Mouse (Mus musculus) intestine, postnatal 0 days (tissue): Measurements from ENCODE around the gene Hist1h4h. TPM values are rescaled to one million over a fixed set of nuclear protein-coding genes. Genes with fewer than 3 reads are reported as not detected.
"Not testable (repeated sequence)": the region's sequence is repeated elsewhere in the genome, so short reads cannot be mapped to it uniquely, and the experiment has no call there.

Experiments
- ATAC-seq: fragments of 200-750 bp; cut with Nextera tagmentation; 2 replicates; pipeline ENCODE4 v1.8.0; 2017; ENCODE audit warnings: mild to moderate bottlenecking, moderate TSS enrichment, moderate library complexity
- H3K27ac ChIP-seq: fragments of 300-500 bp; sonication (generic); 2 replicates; pipeline ENCODE4 v1.5.1; 2014; ENCODE audit warnings: mild to moderate bottlenecking, low read depth, low read length, moderate library complexity
- H3K27me3 ChIP-seq: fragments of 300-500 bp; sonication (generic); replicated peaks from 2 replicates; pipeline ENCODE4 v1.6.1; 2014; ENCODE audit warnings: low read length, mixed read lengths; ENCODE audit not compliant: control insufficient read depth, insufficient read depth
- H3K36me3 ChIP-seq: fragments of 300-500 bp; sonication (generic); 2 replicates; pipeline ENCODE4 v1.6.1; 2014; ENCODE audit warnings: mild to moderate bottlenecking, moderate library complexity; ENCODE audit not compliant: control insufficient read depth, insufficient read depth
- H3K4me1 ChIP-seq: fragments of 300-500 bp; sonication (generic); replicated peaks from 2 replicates; pipeline ENCODE4 v1.6.1; 2014; ENCODE audit warnings: antibody characterized with exemption, low read length, mixed read lengths; ENCODE audit not compliant: control insufficient read depth, insufficient read depth
- H3K4me2 ChIP-seq: fragments of 300-500 bp; sonication (generic); replicated peaks from 2 replicates; pipeline ENCODE4 v1.6.1; 2014; ENCODE audit warnings: low read depth, mild to moderate bottlenecking, moderate library complexity
- H3K4me3 ChIP-seq: fragments of 300-500 bp; sonication (generic); 2 replicates; pipeline ENCODE4 v1.5.1; 2014; ENCODE audit warnings: low read depth, low read length
- H3K9ac ChIP-seq: fragments of 300-500 bp; sonication (generic); 2 replicates; pipeline ENCODE4 v1.6.1; 2014; ENCODE audit warnings: mild to moderate bottlenecking, low read depth, low read length
- H3K9me3 ChIP-seq: fragments of 300-500 bp; sonication (generic); 2 replicates; pipeline ENCODE4 v1.6.1; 2016; ENCODE audit warnings: mixed run types; ENCODE audit not compliant: control insufficient read depth
- CTCF ChIP-seq: sonication (generic); IDR thresholded peaks from 2 replicates; pipeline ENCODE4 v1.5.1; 2016; ENCODE audit warnings: low read depth, mild to moderate bottlenecking, control low read depth, antibody characterized with exemption, moderate library complexity
- WGBS: fragments of 180-500 bp; shearing (Covaris S2); extraction: QIAGEN DNeasy Blood & Tissue Kit; methylation state at CpG from one replicate; pipeline ENCODE4 v1.1.7; 2014; 5-methylcytosine and 5-hydroxymethylcytosine counted together
- polyA plus RNA-seq: library from polyadenylated mRNA; unstranded; fragments of >200 nt; fragmentation: Nextera tagmentation; extraction: Ambion mirVana; gene quantifications from 2 replicates; pipeline ENCODE4 v1.2.1, GENCODE M21; 2015

The Hist1h4h gene
- polyA plus RNA-seq, 1 experiment from 2014 or later = 6.1 TPM

DNA sequence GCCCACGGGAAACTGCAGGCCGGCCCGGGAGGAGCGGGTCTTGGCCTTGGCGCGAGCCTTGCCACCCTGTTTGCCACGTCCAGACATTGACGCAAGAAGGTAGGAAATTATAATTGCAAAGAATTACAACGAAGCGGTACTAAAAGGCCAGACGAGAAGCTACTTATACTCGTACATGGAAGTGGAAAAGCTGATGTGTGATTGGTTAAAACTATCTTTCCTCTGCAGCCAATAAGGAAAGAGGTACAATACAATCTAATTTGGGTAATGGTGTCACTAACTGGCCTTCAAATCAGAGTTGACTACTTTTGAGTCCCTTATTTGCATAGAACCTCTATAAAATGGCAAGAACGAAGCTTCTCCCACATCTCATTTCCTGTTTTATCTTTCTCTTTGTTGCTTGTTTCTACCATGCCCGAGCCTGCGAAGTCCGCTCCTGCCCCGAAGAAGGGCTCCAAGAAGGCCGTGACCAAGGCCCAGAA is 40.2 kb downstream of the Hist1h4h start, which contains the start of the genes Hist1h2ae and Hist1h2bg:
Hist1h2ae (minus strand) TSS at position 199 of the 482 bp plus-strand sequence.
Hist1h2bg (plus strand) TSS at position 375 of the 482 bp plus-strand sequence.
- Histone ChIP-seq H3K4me3 (peak within 1 kb of the TSS; percentile 35), H3K27ac (peak within 1 kb of the TSS; percentile 84), H3K36me3 (no peaks in the 10 kb centered on the region), H3K4me2 (peak within 1 kb of the TSS; percentile 69), H3K9me3 (no peaks in the 10 kb centered on the region), H3K9ac (peak within 1 kb of the TSS; percentile 41), H3K27me3 (no peaks in the 10 kb centered on the region), H3K4me1 (peaks cover 6% of the 10 kb centered on the region; the same call in 1 of the 2 replicates)
- no peak; the same call in 1 of the 2 replicates for TF ChIP-seq CTCF
- ATAC-seq = peak; percentile 84
- 0% methylated on average over 18 of the region's 18 CpGs for WGBS

DNA sequence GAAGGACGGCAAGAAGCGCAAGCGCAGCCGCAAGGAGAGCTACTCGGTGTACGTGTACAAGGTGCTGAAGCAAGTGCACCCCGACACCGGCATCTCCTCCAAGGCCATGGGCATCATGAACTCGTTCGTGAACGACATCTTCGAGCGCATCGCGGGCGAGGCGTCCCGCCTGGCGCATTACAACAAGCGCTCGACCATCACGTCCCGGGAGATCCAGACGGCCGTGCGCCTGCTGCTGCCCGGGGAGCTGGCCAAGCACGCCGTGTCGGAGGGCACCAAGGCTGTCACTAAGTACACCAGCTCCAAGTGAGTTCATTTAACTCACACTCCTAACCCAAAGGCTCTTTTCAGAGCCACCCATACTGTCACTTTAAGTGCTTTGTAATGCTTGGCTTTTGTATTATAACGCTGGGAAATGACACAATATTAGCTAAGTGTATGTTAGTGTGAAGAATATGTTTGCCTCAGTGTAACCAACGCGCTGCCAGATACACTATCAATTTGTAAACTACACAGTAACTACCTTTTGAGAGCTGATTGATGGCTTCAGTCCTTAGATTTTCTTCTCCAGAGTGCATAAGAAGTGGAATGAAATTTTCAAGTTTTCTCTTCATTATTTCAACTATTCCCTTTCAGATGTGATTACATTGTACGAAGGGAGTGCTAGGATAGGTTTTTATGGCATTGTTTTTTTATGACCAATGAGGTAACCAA is 40.8 kb downstream of the Hist1h4h start:
- H3K9me3 ChIP-seq, H3K27me3 ChIP-seq, ATAC-seq, H3K4me1 ChIP-seq, H3K36me3 ChIP-seq: not testable (repeated sequence)
- H3K9ac ChIP-seq = peak overlapping the region; percentile 41
- H3K4me2 ChIP-seq = peak overlapping the region; percentile 69
- peak overlapping the region; percentile 84 for H3K27ac ChIP-seq
- H3K4me3 ChIP-seq = peak overlapping the region; percentile 35
- 0% methylated on average over 11 of the region's 34 CpGs for WGBS

- no peak for ATAC-seq
- H3K4me2 ChIP-seq = peak overlapping the region; percentile 69
- no peaks in the 10 kb centered on the region for H3K36me3 ChIP-seq
- no peaks in the 10 kb centered on the region for H3K27me3 ChIP-seq
- 0 out of 2 replicates have a peak overlapping the region, but pooled peaks have one; percentile 65 for H3K27ac ChIP-seq
- peaks cover 9% of the 10 kb centered on the region; the same call in 1 of the 2 replicates for H3K4me1 ChIP-seq
- 25% methylated on average over 2 of the region's 2 CpGs for WGBS
- peak overlapping the region; percentile 41 for H3K9ac ChIP-seq
- H3K4me3 ChIP-seq = peak overlapping the region; percentile 35
- no peak for TF ChIP-seq CTCF
- H3K9me3 ChIP-seq = no peaks in the 10 kb centered on the region
Observed at GRCm38 (mm10) chr13:23572218-23573033, 41.6 kb downstream of the Hist1h4h start.

- WGBS = 5% methylated on average over 17 of the region's 20 CpGs
- H3K9me3 ChIP-seq, H3K27me3 ChIP-seq, H3K4me1 ChIP-seq, H3K36me3 ChIP-seq, ATAC-seq: not testable (repeated sequence)
- Histone ChIP-seq H3K27ac (peak overlapping the region; percentile 62), H3K4me2 (peak overlapping the region; percentile 69), H3K4me3 (peak overlapping the region; percentile 35), H3K9ac (peak overlapping the region; percentile 53)
Observed at GRCm38 (mm10) chr13:23573034-23573897, 42.4 kb downstream of the Hist1h4h start.

- H3K9me3 ChIP-seq, H3K36me3 ChIP-seq, H3K4me1 ChIP-seq, H3K27me3 ChIP-seq: not testable (repeated sequence)
- Histone ChIP-seq H3K4me2 (peak within 1 kb of the TSS; percentile 69), H3K9ac (peak within 1 kb of the TSS; percentile 53), H3K4me3 (peak within 1 kb of the TSS; percentile 35), H3K27ac (peak within 1 kb of the TSS; percentile 62)
- ATAC-seq = peak; percentile 87
- WGBS = under 1% methylated on average over 28 of the region's 42 CpGs
Observed at GRCm38 (mm10) chr13:23573898-23574524, 43.2 kb downstream of the Hist1h4h start, which contains the start of the genes Hist1h2bf and Hist1h2ad. TSS of gene Hist1h2bf (minus strand) at chr13:23574196. TSS of gene Hist1h2ad (plus strand) at chr13:23574381.

DNA sequence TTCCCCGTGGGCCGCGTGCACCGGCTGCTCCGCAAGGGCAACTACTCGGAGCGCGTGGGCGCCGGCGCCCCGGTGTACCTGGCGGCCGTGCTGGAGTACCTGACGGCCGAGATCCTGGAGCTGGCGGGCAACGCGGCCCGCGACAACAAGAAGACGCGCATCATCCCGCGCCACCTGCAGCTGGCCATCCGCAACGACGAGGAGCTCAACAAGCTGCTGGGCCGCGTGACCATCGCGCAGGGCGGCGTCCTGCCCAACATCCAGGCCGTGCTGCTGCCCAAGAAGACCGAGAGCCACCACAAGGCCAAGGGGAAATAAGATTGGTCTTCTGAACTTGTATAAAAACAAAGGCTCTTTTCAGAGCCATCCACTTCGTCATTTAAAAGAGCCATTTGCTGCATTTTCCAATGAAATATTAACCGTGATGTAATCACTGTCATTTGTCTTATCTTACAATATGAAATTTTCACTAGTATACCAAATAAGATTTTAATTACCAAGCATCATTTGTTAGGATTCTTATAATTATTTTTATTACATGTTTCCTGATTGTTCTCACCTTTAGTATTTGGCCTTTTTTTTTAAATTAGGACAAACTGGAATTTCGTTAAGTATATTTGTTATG is 43.8 kb downstream of the Hist1h4h start:
- H3K4me2 ChIP-seq = peak overlapping the region; percentile 69
- H3K9me3 ChIP-seq, H3K36me3 ChIP-seq, H3K27me3 ChIP-seq, H3K9ac ChIP-seq, H3K4me1 ChIP-seq: not testable (repeated sequence)
- H3K27ac ChIP-seq = peak overlapping the region; percentile 62; the same call in 1 of the 2 replicates
- WGBS = under 1% methylated on average over 4 of the region's 39 CpGs
- H3K4me3 ChIP-seq = peak overlapping the region; percentile 18; the same call in 1 of the 2 replicates
- ATAC-seq = peak; percentile 29
